ENCODE assay signal across 11 mouse cellular contexts in genomic region chr14:54072283-54072912, GRCm38 (mm10).
A peak's percentile ranks its signal among the peaks of the same experiment; 100 is the strongest.
DNase-seq lines count a peak whose midpoint lies in the region; ATAC-seq lines count a peak whose summit lies in the region.
"Had no signal": no experiment of that assay in that cellular context is flagged by ENCODE, and none has a peak within 500 bp of the region (broad histone marks: within the 10 kb centered on the region; RNA-seq: fewer than 3 reads in every experiment).

No protein-coding gene starts in this region.

- H3K36me3 ChIP-seq in hindbrain, embryonic 14.5 days (replicated peaks; ENCODE audit: control insufficient read depth, insufficient read depth): no peaks in the 10 kb centered on the region
- no peaks in the 10 kb centered on the region for H3K36me3 ChIP-seq in hindbrain, embryonic 11.5 days (ENCODE audit: control insufficient read depth, insufficient read depth, low read length)
- no peaks in the 10 kb centered on the region for H3K36me3 ChIP-seq in midbrain, embryonic 14.5 days (ENCODE audit: control insufficient read depth, insufficient read depth, low read length)
- no peaks in the 10 kb centered on the region for H3K36me3 ChIP-seq in midbrain, embryonic 11.5 days (ENCODE audit: control insufficient read depth, insufficient read depth, low read length)
- no peaks in the 10 kb centered on the region for H3K36me3 ChIP-seq in heart, embryonic 12.5 days
- no peaks in the 10 kb centered on the region for H3K36me3 ChIP-seq in midbrain, embryonic 16.5 days (ENCODE audit: control insufficient read depth, insufficient read depth, low read length)

- no peaks in the 10 kb centered on the region for H3K4me1 ChIP-seq in hindbrain, embryonic 14.5 days (replicated peaks; ENCODE audit: control insufficient read depth, insufficient read depth, low read length)
- H3K4me1 ChIP-seq in hindbrain, embryonic 11.5 days (replicated peaks; ENCODE audit: control insufficient read depth, insufficient read depth, low read length): no peaks in the 10 kb centered on the region
- no peaks in the 10 kb centered on the region for H3K4me1 ChIP-seq in midbrain, embryonic 14.5 days (ENCODE audit: control insufficient read depth, insufficient read depth, low read length)
- H3K4me1 ChIP-seq in midbrain, embryonic 11.5 days (ENCODE audit: control insufficient read depth, insufficient read depth, low read length): no peaks in the 10 kb centered on the region
- peaks cover 27% of the 10 kb centered on the region for H3K4me1 ChIP-seq in heart, embryonic 12.5 days (replicated peaks)
- no peaks in the 10 kb centered on the region for H3K4me1 ChIP-seq in midbrain, embryonic 16.5 days (ENCODE audit: control insufficient read depth, insufficient read depth, low read length)

- no peaks in the 10 kb centered on the region for H3K27me3 ChIP-seq in hindbrain, embryonic 14.5 days (ENCODE audit: control insufficient read depth, insufficient read depth, low read length)
- no peaks in the 10 kb centered on the region for H3K27me3 ChIP-seq in hindbrain, embryonic 11.5 days (ENCODE audit: control insufficient read depth, insufficient read depth, low read length)
- H3K27me3 ChIP-seq in midbrain, embryonic 14.5 days (ENCODE audit: control insufficient read depth, insufficient read depth, low read length): no peaks in the 10 kb centered on the region
- H3K27me3 ChIP-seq in midbrain, embryonic 11.5 days (ENCODE audit: control insufficient read depth, insufficient read depth, low read length): no peaks in the 10 kb centered on the region
- no peaks in the 10 kb centered on the region for H3K27me3 ChIP-seq in heart, embryonic 12.5 days (replicated peaks)
- no peaks in the 10 kb centered on the region for H3K27me3 ChIP-seq in midbrain, embryonic 16.5 days (ENCODE audit: control insufficient read depth, insufficient read depth, low read depth, low read length)

- no peak for DNase-seq in hindbrain, embryonic 14.5 days (ENCODE audit: low spot score)
- no peak for DNase-seq in hindbrain, embryonic 11.5 days (ENCODE audit: low spot score)
- DNase-seq in midbrain, embryonic 14.5 days: no peak
- DNase-seq in midbrain, embryonic 11.5 days (ENCODE audit: low spot score, missing footprints): no peak
- DNase-seq in layer of hippocampus, adult 9-11 months: no peak
- no peak for DNase-seq in spleen, postnatal 4 days (ENCODE audit: low spot score in 2 of 2)
- DNase-seq: thymus, postnatal 14 days had no signal

- no peak overlapping the region for H3K4me2 ChIP-seq in hindbrain, embryonic 14.5 days (replicated peaks)
- no peak overlapping the region for H3K4me2 ChIP-seq in hindbrain, embryonic 11.5 days (replicated peaks; ENCODE audit: low read depth, low read length)
- no peak overlapping the region for H3K4me2 ChIP-seq in midbrain, embryonic 14.5 days (ENCODE audit: low read length)
- H3K4me2 ChIP-seq in midbrain, embryonic 11.5 days: no peak overlapping the region
- H3K4me2 ChIP-seq in heart, embryonic 12.5 days: peak overlapping the region; percentile 22; the same call in 1 of the 2 replicates
- no peak overlapping the region for H3K4me2 ChIP-seq in midbrain, embryonic 16.5 days (ENCODE audit: low read length)

- WGBS in hindbrain, embryonic 14.5 days: 74% methylated on average over 10 of the region's 10 CpGs
- 84% methylated on average over 10 of the region's 10 CpGs for WGBS in hindbrain, embryonic 11.5 days
- 64% methylated on average over 10 of the region's 10 CpGs for WGBS in midbrain, embryonic 14.5 days
- 78% methylated on average over 10 of the region's 10 CpGs for WGBS in midbrain, embryonic 11.5 days
- WGBS in heart, embryonic 12.5 days: 49% methylated on average over 10 of the region's 10 CpGs
- WGBS in midbrain, embryonic 16.5 days: 66% methylated on average over 10 of the region's 10 CpGs

- 0 out of 2 replicates have a peak overlapping the region, but pooled peaks have one; percentile 3 for H3K27ac ChIP-seq in hindbrain, embryonic 14.5 days
- no peak overlapping the region for H3K27ac ChIP-seq in hindbrain, embryonic 11.5 days (ENCODE audit: low read depth, low read length)
- H3K27ac ChIP-seq in midbrain, embryonic 14.5 days (replicated peaks; ENCODE audit: low read depth, low read length): 0 out of 2 replicates have a peak overlapping the region, but pooled peaks have one; percentile 0
- no peak overlapping the region for H3K27ac ChIP-seq in midbrain, embryonic 11.5 days (ENCODE audit: low read depth, low read length)
- no peak overlapping the region for H3K27ac ChIP-seq in heart, embryonic 12.5 days (ENCODE audit: poor library complexity, severe bottlenecking)
- peak overlapping the region; percentile 59 for H3K27ac ChIP-seq in midbrain, embryonic 16.5 days (ENCODE audit: low read length)
- H3K27ac ChIP-seq: liver, embryonic 14.5 days had no signal

- ATAC-seq in hindbrain, embryonic 14.5 days (ENCODE audit: low FRiP score): no peak
- no peak for ATAC-seq in hindbrain, embryonic 11.5 days (ENCODE audit: low FRiP score)
- no peak for ATAC-seq in midbrain, embryonic 14.5 days (ENCODE audit: low FRiP score, low TSS enrichment)
- no peak for ATAC-seq in midbrain, embryonic 11.5 days (ENCODE audit: low FRiP score)
- 0 out of 2 replicates have a peak, but pooled peaks have one; percentile 25 for ATAC-seq in heart, embryonic 12.5 days (ENCODE audit: insufficient number of reproducible peaks, low FRiP score)
- no peak for ATAC-seq in midbrain, embryonic 16.5 days
- ATAC-seq: inflammation-experienced regulatory T-cells, adult 6 months had no signal

- H3K9ac ChIP-seq in hindbrain, embryonic 14.5 days: no peak overlapping the region
- H3K9ac ChIP-seq in hindbrain, embryonic 11.5 days (ENCODE audit: low read depth, low read length): no peak overlapping the region
- no peak overlapping the region for H3K9ac ChIP-seq in midbrain, embryonic 14.5 days (replicated peaks; ENCODE audit: low read length)
- no peak overlapping the region for H3K9ac ChIP-seq in midbrain, embryonic 11.5 days (ENCODE audit: low read length)
- H3K9ac ChIP-seq in heart, embryonic 12.5 days: no peak overlapping the region
- H3K9ac ChIP-seq in midbrain, embryonic 16.5 days (ENCODE audit: low read depth, low read length): no peak overlapping the region
- H3K9ac ChIP-seq: liver, embryonic 14.5 days had no signal

- no peak overlapping the region for H3K4me3 ChIP-seq in hindbrain, embryonic 14.5 days (replicated peaks; ENCODE audit: low read length)
- no peak overlapping the region for H3K4me3 ChIP-seq in hindbrain, embryonic 11.5 days (ENCODE audit: low read depth, low read length)
- H3K4me3 ChIP-seq in midbrain, embryonic 14.5 days (replicated peaks; ENCODE audit: low read depth, low read length): no peak overlapping the region
- no peak overlapping the region for H3K4me3 ChIP-seq in midbrain, embryonic 11.5 days (ENCODE audit: low read depth, low read length)
- no peak overlapping the region for H3K4me3 ChIP-seq in heart, embryonic 12.5 days
- H3K4me3 ChIP-seq in midbrain, embryonic 16.5 days (ENCODE audit: low read depth, low read length): no peak overlapping the region

- H3K9me3 ChIP-seq in hindbrain, embryonic 14.5 days (ENCODE audit: control insufficient read depth, low read length): no peaks in the 10 kb centered on the region
- no peaks in the 10 kb centered on the region for H3K9me3 ChIP-seq in hindbrain, embryonic 11.5 days (ENCODE audit: control insufficient read depth, low read length)
- no peaks in the 10 kb centered on the region for H3K9me3 ChIP-seq in midbrain, embryonic 14.5 days (ENCODE audit: control insufficient read depth, low read length)
- no peaks in the 10 kb centered on the region for H3K9me3 ChIP-seq in midbrain, embryonic 11.5 days (ENCODE audit: control insufficient read depth, low read length)
- no peaks in the 10 kb centered on the region for H3K9me3 ChIP-seq in heart, embryonic 12.5 days (replicated peaks)
- H3K9me3 ChIP-seq in midbrain, embryonic 16.5 days (replicated peaks; ENCODE audit: control insufficient read depth, low read length, poor library complexity, severe bottlenecking): no peaks in the 10 kb centered on the region

Comparison
In these comparisons a context has a peak if more than half of its experiments do, and no peak if none do; other contexts are left out.
1. H3K27ac ChIP-seq: peak in hindbrain, embryonic 14.5 days (single experiment), midbrain, embryonic 14.5 days (single experiment) and midbrain, embryonic 16.5 days (single experiment); none in hindbrain, embryonic 11.5 days (single experiment), midbrain, embryonic 11.5 days (single experiment) and heart, embryonic 12.5 days (single experiment).